Mouse (Mus musculus) testis, adult 2 months (tissue): Measurements from ENCODE around the gene Ctnnb1.

ENCODE experiments used
- CTCF ChIP-seq: fragments of 200-500 bp; IDR thresholded peaks from 2 replicates; pipeline ENCODE4 v1.5.1; 2012; ENCODE audit warnings: low read depth, mild to moderate bottlenecking, inconsistent platforms, low read length, moderate library complexity; ENCODE audit not compliant: control insufficient read depth, insufficient read depth, insufficient replicate concordance
- POLR2A ChIP-seq: fragments of 200-500 bp; IDR thresholded peaks from 2 replicates; pipeline ENCODE4 v1.6.1; 2012; ENCODE audit warnings: low read depth, mild to moderate bottlenecking, inconsistent platforms, low read length, moderate library complexity; ENCODE audit not compliant: control insufficient read depth

DNA sequence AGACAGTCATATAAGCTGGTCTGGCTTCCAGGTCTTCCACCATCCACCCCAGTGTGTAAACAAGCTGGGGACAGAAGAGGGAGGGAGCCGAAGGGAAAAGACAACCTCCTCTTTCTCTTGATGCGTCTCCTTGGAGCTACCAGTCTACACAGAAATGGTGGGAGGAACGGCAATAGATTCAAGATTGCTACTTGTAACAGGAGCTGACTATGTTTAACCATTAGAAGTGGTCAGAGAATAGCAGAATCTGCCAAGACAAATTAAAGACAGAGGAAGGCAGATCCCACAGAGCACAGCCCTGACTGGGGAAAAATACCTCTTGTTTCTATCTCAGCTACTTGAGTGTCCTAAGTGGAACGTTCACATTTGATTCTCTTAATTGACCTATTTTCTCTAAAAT is 29.2 kb upstream of the Ctnnb1 start:
- TF ChIP-seq CTCF, result no peak
- TF ChIP-seq POLR2A, result no peak
